Mouse (Mus musculus): ENCODE results near the gene D430041D05Rik. TPM values are rescaled to one million over a fixed set of nuclear protein-coding genes. Genes with fewer than 3 reads are reported as not detected.

D430041D05Rik gene
- total RNA-seq, 2 experiments from 2014 or later, result 110 TPM

GRCm38 (mm10) chr2:104299160-104299559 is 111.7 kb downstream of the D430041D05Rik start:
- intact Hi-C loops (cut with DNase I), result no loop called here
- peak; percentile 45 for DNase-seq

GRCm38 (mm10) chr2:104286821-104287220 is 124.0 kb downstream of the D430041D05Rik start:
- DNase-seq, result no peak
- intact Hi-C loops (cut with DNase I), result no loop called here

GRCm38 (mm10) chr2:104283401-104283955 is 127.3 kb downstream of the D430041D05Rik start:
- DNase-seq, result no peak
- intact Hi-C loops (cut with DNase I), result no loop called here

GRCm38 (mm10) chr2:104282835-104283234 is 128.0 kb downstream of the D430041D05Rik start:
- peak; percentile 18 for DNase-seq
- intact Hi-C loops (cut with DNase I), result no loop called here

- intact Hi-C loops (cut with DNase I), result no loop called here
- no peak for DNase-seq
Observed at GRCm38 (mm10) chr2:104267049-104267448, 143.8 kb downstream of the D430041D05Rik start.

GRCm38 (mm10) chr2:104261741-104262067 is 149.1 kb downstream of the D430041D05Rik start:
- intact Hi-C loops (cut with DNase I), result no loop called here
- no peak for DNase-seq

- no peak for DNase-seq
- intact Hi-C loops (cut with DNase I), result no loop called here
Observed at GRCm38 (mm10) chr2:104260920-104261740, 149.7 kb downstream of the D430041D05Rik start.

- intact Hi-C loops (cut with DNase I), result no loop called here
- no peak for DNase-seq
Observed at GRCm38 (mm10) chr2:104256585-104256984, 154.2 kb downstream of the D430041D05Rik start.

GRCm38 (mm10) chr2:104254944-104255343 is 155.9 kb downstream of the D430041D05Rik start:
- intact Hi-C loops (cut with DNase I), result no loop called here
- no peak for DNase-seq

GRCm38 (mm10) chr2:104253341-104253740 is 157.5 kb downstream of the D430041D05Rik start:
- DNase-seq, result no peak
- intact Hi-C loops (cut with DNase I), result no loop called here

GRCm38 (mm10) chr2:104251647-104252046 is 159.2 kb downstream of the D430041D05Rik start:
- peak; percentile 39 for DNase-seq
- intact Hi-C loops (cut with DNase I), result no loop called here

GRCm38 (mm10) chr2:104249856-104250255 is 161.0 kb downstream of the D430041D05Rik start:
- no peak for DNase-seq
- intact Hi-C loops (cut with DNase I), result no loop called here

- DNase-seq, result no peak
- intact Hi-C loops (cut with DNase I), result no loop called here
Observed at GRCm38 (mm10) chr2:104246851-104247250, 164.0 kb downstream of the D430041D05Rik start.

GRCm38 (mm10) chr2:104242055-104242454 is 168.8 kb downstream of the D430041D05Rik start:
- intact Hi-C loops (cut with DNase I), result no loop called here
- DNase-seq, result no peak

GRCm38 (mm10) chr2:104237141-104237540 is 173.7 kb downstream of the D430041D05Rik start:
- intact Hi-C loops (cut with DNase I), result no loop called here
- DNase-seq, result no peak

- no peak for DNase-seq
- intact Hi-C loops (cut with DNase I), result no loop called here
Observed at GRCm38 (mm10) chr2:104230444-104230843, 180.4 kb downstream of the D430041D05Rik start.

- intact Hi-C loops (cut with DNase I), result no loop called here
- DNase-seq, result no peak
Observed at GRCm38 (mm10) chr2:104226057-104226456, 184.8 kb downstream of the D430041D05Rik start.

- intact Hi-C loops (cut with DNase I), result no loop called here
- DNase-seq, result no peak
Observed at GRCm38 (mm10) chr2:104219733-104220391, 191.0 kb downstream of the D430041D05Rik start.

GRCm38 (mm10) chr2:104218588-104219065 is 192.2 kb downstream of the D430041D05Rik start:
- no peak for DNase-seq
- intact Hi-C loops (cut with DNase I), result no loop called here

- intact Hi-C loops (cut with DNase I), result no loop called here
- no peak for DNase-seq
Observed at GRCm38 (mm10) chr2:104218114-104218513, 192.7 kb downstream of the D430041D05Rik start.

GRCm38 (mm10) chr2:104209408-104209807 is 201.4 kb downstream of the D430041D05Rik start:
- intact Hi-C loops (cut with DNase I), result no loop called here
- no peak for DNase-seq

GRCm38 (mm10) chr2:104208415-104208814 is 202.4 kb downstream of the D430041D05Rik start:
- intact Hi-C loops (cut with DNase I), result no loop called here

More at GRCm38 (mm10) chr2:104208415-104208814, 202.4 kb downstream of the D430041D05Rik start:
- DNase-seq, result no peak

All from left cerebral cortex, postnatal 4 days (tissue).